In genomic region chr3:63692727-63693126, GRCm38 (mm10) we compare ENCODE assay signal across 23 mouse cellular contexts.
DNase-seq lines count a peak whose midpoint lies in the region; ATAC-seq and TF ChIP-seq lines count a peak whose summit lies in the region.
"Had no signal": no experiment of that assay in that cellular context is flagged by ENCODE, and none has a peak within 500 bp of the region (broad histone marks: within the 10 kb centered on the region; RNA-seq: fewer than 3 reads in every experiment).

No protein-coding gene starts in this region.

- no peaks in the 10 kb centered on the region for H3K27me3 ChIP-seq in hindbrain, embryonic 10.5 days (ENCODE audit: insufficient read depth, poor library complexity, severe bottlenecking)
- no peaks in the 10 kb centered on the region for H3K27me3 ChIP-seq in hindbrain, postnatal 0 days (ENCODE audit: insufficient read depth, low read length)
- no peaks in the 10 kb centered on the region for H3K27me3 ChIP-seq in midbrain, embryonic 14.5 days (ENCODE audit: control insufficient read depth, insufficient read depth, low read length)
- H3K27me3 ChIP-seq in midbrain, embryonic 15.5 days (replicated peaks) = no peaks in the 10 kb centered on the region
- H3K27me3 ChIP-seq: hindbrain, embryonic 15.5 days; intestine, embryonic 15.5 days; liver, embryonic 15.5 days; lung, embryonic 15.5 days had no signal

- H3K36me3 ChIP-seq in hindbrain, embryonic 10.5 days = peaks cover 17% of the 10 kb centered on the region
- H3K36me3 ChIP-seq in hindbrain, postnatal 0 days (ENCODE audit: insufficient read depth, low read length) = no peaks in the 10 kb centered on the region
- peaks cover 5% of the 10 kb centered on the region for H3K36me3 ChIP-seq in midbrain, embryonic 14.5 days (ENCODE audit: control insufficient read depth, insufficient read depth, low read length)
- H3K36me3 ChIP-seq in midbrain, embryonic 15.5 days (replicated peaks) = no peaks in the 10 kb centered on the region
- H3K36me3 ChIP-seq: hindbrain, embryonic 15.5 days; intestine, embryonic 15.5 days; liver, embryonic 15.5 days; lung, embryonic 15.5 days had no signal

- H3K4me1 ChIP-seq in hindbrain, embryonic 10.5 days (replicated peaks) = no peaks in the 10 kb centered on the region
- H3K4me1 ChIP-seq in hindbrain, postnatal 0 days (ENCODE audit: insufficient read depth, low read length) = no peaks in the 10 kb centered on the region
- no peaks in the 10 kb centered on the region for H3K4me1 ChIP-seq in midbrain, embryonic 14.5 days (ENCODE audit: control insufficient read depth, insufficient read depth, low read length)
- no peaks in the 10 kb centered on the region for H3K4me1 ChIP-seq in midbrain, embryonic 15.5 days
- H3K4me1 ChIP-seq: hindbrain, embryonic 15.5 days; intestine, embryonic 15.5 days; liver, embryonic 15.5 days; lung, embryonic 15.5 days had no signal

- intact Hi-C loops in gastrocnemius, adult 2 months (cut with DNase I) = no loop called here

- no peak overlapping the region for H3K4me2 ChIP-seq in hindbrain, postnatal 0 days (ENCODE audit: low read depth, low read length)
- H3K4me2 ChIP-seq in midbrain, embryonic 14.5 days (ENCODE audit: low read length) = no peak overlapping the region
- H3K4me2 ChIP-seq in midbrain, embryonic 15.5 days = no peak overlapping the region
- H3K4me2 ChIP-seq: hindbrain, embryonic 15.5 days; intestine, embryonic 15.5 days; liver, embryonic 15.5 days; lung, embryonic 15.5 days had no signal

- H3K9ac ChIP-seq in hindbrain, postnatal 0 days (replicated peaks; ENCODE audit: low read length) = no peak overlapping the region
- no peak overlapping the region for H3K9ac ChIP-seq in midbrain, embryonic 14.5 days (replicated peaks; ENCODE audit: low read length)
- H3K9ac ChIP-seq in midbrain, embryonic 15.5 days = no peak overlapping the region
- H3K9ac ChIP-seq: hindbrain, embryonic 15.5 days; intestine, embryonic 15.5 days; liver, embryonic 15.5 days; lung, embryonic 15.5 days had no signal

- no peak overlapping the region for H3K27ac ChIP-seq in hindbrain, embryonic 10.5 days
- no peak overlapping the region for H3K27ac ChIP-seq in hindbrain, postnatal 0 days
- no peak overlapping the region for H3K27ac ChIP-seq in midbrain, embryonic 14.5 days (replicated peaks; ENCODE audit: low read depth, low read length)
- H3K27ac ChIP-seq in midbrain, embryonic 15.5 days = no peak overlapping the region
- no peak overlapping the region for H3K27ac ChIP-seq in gastrocnemius, adult 2 months
- H3K27ac ChIP-seq: hindbrain, embryonic 15.5 days; intestine, embryonic 15.5 days; kidney, postnatal 0 days; liver, embryonic 15.5 days; lung, embryonic 15.5 days had no signal

- 85% methylated on average over 4 of the region's 4 CpGs for WGBS in hindbrain, embryonic 10.5 days
- 71% methylated on average over 4 of the region's 4 CpGs for WGBS in hindbrain, postnatal 0 days
- 75% methylated on average over 4 of the region's 4 CpGs for WGBS in midbrain, embryonic 14.5 days
- WGBS in midbrain, embryonic 15.5 days = 72% methylated on average over 4 of the region's 4 CpGs

- peak; percentile 15 for DNase-seq in hindbrain, embryonic 10.5 days (ENCODE audit: low spot score)
- no peak for DNase-seq in hindbrain, postnatal 0 days (ENCODE audit: low spot score)
- DNase-seq in midbrain, embryonic 14.5 days = peak; percentile 6
- peak; percentile 9 for DNase-seq in mesoderm, embryonic 11.5 days (ENCODE audit: low read depth, low spot score)
- no peak for DNase-seq in kidney, postnatal 14 days
- DNase-seq in gastrocnemius, adult 2 months = no peak
- DNase-seq: adrenal gland, postnatal 14 days; cerebellum, adult 11-12 months; cerebellum, adult 9-11 months; gastrocnemius, postnatal 14 days; heart, postnatal 14 days; kidney, adult 8-10 months; layer of hippocampus, adult 9-11 months; liver; thymus, adult 2 months; thymus, postnatal 36 days had no signal

- ATAC-seq in hindbrain, postnatal 0 days = no peak
- ATAC-seq in midbrain, embryonic 14.5 days (ENCODE audit: low FRiP score, low TSS enrichment) = no peak
- no peak; the same call in 1 of the 2 replicates for ATAC-seq in midbrain, embryonic 15.5 days (replicated peaks)
- ATAC-seq: intestine, embryonic 15.5 days had no signal

- no peaks in the 10 kb centered on the region for H3K9me3 ChIP-seq in hindbrain, embryonic 10.5 days
- H3K9me3 ChIP-seq in hindbrain, postnatal 0 days (ENCODE audit: low read length) = no peaks in the 10 kb centered on the region
- H3K9me3 ChIP-seq in midbrain, embryonic 14.5 days (ENCODE audit: control insufficient read depth, low read length) = no peaks in the 10 kb centered on the region
- H3K9me3 ChIP-seq in midbrain, embryonic 15.5 days = no peaks in the 10 kb centered on the region
- H3K9me3 ChIP-seq: hindbrain, embryonic 15.5 days; intestine, embryonic 15.5 days; liver, embryonic 15.5 days; lung, embryonic 15.5 days had no signal

- TF ChIP-seq CTCF in hindbrain, postnatal 0 days (IDR thresholded peaks at IDR 0.05; ENCODE audit: low read depth) = no peak
- no peak for TF ChIP-seq CTCF in gastrocnemius, adult 2 months (IDR thresholded peaks at IDR 0.05)

- H3K4me3 ChIP-seq in hindbrain, embryonic 10.5 days = no peak overlapping the region
- no peak overlapping the region for H3K4me3 ChIP-seq in hindbrain, postnatal 0 days (ENCODE audit: low read length)
- H3K4me3 ChIP-seq in midbrain, embryonic 14.5 days (replicated peaks; ENCODE audit: low read depth, low read length) = no peak overlapping the region
- no peak overlapping the region for H3K4me3 ChIP-seq in midbrain, embryonic 15.5 days
- no peak overlapping the region for H3K4me3 ChIP-seq in gastrocnemius, adult 2 months
- H3K4me3 ChIP-seq: erythroblast, embryonic 14.5 days; hindbrain, embryonic 15.5 days; intestine, embryonic 15.5 days; liver, embryonic 15.5 days; lung, embryonic 15.5 days had no signal

Comparison
In these comparisons a context has a peak if more than half of its experiments do, and no peak if none do; other contexts are left out.
1. DNase-seq: peak in hindbrain, embryonic 10.5 days (single experiment), midbrain, embryonic 14.5 days (single experiment) and mesoderm, embryonic 11.5 days (single experiment); none in hindbrain, postnatal 0 days (single experiment), kidney, postnatal 14 days (single experiment) and gastrocnemius, adult 2 months (single experiment).